Mouse (Mus musculus): ENCODE measurements around the gene Rest. TPM values are rescaled to one million over a fixed set of nuclear protein-coding genes. Genes with fewer than 3 reads are reported as not detected.

The Rest gene
- polyA plus RNA-seq, 1 experiment from 2014 or later, result 6.7 TPM

DNA sequence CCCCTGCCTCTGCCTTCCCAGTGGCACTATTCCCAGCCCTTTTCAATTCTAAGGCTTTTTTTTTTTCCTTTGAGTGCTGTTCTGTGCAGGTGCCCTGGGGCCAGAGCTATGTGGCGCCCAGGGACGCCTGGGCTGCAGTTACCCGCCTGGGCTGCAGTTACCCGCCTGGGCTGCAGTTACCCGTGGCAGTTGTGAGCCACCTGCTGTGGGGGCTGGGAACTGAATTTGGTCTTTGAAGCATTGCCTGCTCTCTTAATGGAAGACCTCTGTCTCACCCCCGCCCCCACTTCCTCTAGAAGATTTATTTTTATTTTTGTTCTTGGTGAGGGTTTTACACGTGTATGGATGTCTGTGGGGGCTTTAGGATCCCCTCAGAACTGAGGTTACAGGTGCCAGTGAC, 7.9 kb downstream of the Rest start:
- Histone ChIP-seq H3K9ac (replicated peaks; ENCODE audit: low read depth, low read length) (no peak overlapping the region), H3K27ac (ENCODE audit: low read length) (no peak overlapping the region), H3K4me1 (replicated peaks; ENCODE audit: control insufficient read depth, insufficient read depth, low read length) (no peaks in the 10 kb centered on the region), H3K36me3 (ENCODE audit: control insufficient read depth, insufficient read depth) (0 out of 2 replicates have a peak, but pooled peaks cover 3% of the 10 kb centered on the region), H3K4me2 (ENCODE audit: low read length) (no peak overlapping the region), H3K27me3 (replicated peaks; ENCODE audit: control insufficient read depth, insufficient read depth, low read length) (no peaks in the 10 kb centered on the region), H3K4me3 (replicated peaks; ENCODE audit: low read length) (no peak overlapping the region), H3K9me3 (ENCODE audit: control insufficient read depth, low read length) (no peaks in the 10 kb centered on the region)
- WGBS, result 88% methylated on average over 7 of the region's 7 CpGs
- ATAC-seq, result no peak

DNA sequence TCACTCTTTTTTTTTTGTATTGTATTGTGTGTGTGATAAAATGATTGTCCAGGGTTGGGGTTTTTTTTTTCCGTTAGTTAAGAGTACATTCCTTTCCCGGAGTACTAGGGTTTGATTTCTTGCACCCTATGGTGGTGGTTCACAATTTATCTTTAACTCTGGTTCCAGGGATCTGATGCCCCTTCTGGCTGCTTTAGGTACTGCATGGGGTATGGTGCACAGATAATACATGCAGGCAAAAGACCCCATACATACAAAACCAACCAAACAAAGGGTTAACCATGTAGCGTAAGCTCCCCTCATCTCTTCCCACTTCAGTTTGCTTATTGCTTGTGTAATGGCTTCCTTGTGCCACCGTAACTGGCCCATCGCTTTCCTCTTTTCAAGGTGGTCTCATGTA, 10.7 kb downstream of the Rest start:
- Histone ChIP-seq H3K9ac (replicated peaks; ENCODE audit: low read depth, low read length) (no peak overlapping the region), H3K4me2 (ENCODE audit: low read length) (no peak overlapping the region), H3K36me3 (ENCODE audit: control insufficient read depth, insufficient read depth) (no peaks in the 10 kb centered on the region), H3K27ac (ENCODE audit: low read length) (no peak overlapping the region), H3K4me3 (replicated peaks; ENCODE audit: low read length) (no peak overlapping the region), H3K27me3 (replicated peaks; ENCODE audit: control insufficient read depth, insufficient read depth, low read length) (no peaks in the 10 kb centered on the region), H3K9me3 (ENCODE audit: control insufficient read depth, low read length) (no peaks in the 10 kb centered on the region), H3K4me1 (replicated peaks; ENCODE audit: control insufficient read depth, insufficient read depth, low read length) (no peaks in the 10 kb centered on the region)
- ATAC-seq, result no peak
- WGBS, result 90% methylated on average over 5 of the region's 5 CpGs

DNA sequence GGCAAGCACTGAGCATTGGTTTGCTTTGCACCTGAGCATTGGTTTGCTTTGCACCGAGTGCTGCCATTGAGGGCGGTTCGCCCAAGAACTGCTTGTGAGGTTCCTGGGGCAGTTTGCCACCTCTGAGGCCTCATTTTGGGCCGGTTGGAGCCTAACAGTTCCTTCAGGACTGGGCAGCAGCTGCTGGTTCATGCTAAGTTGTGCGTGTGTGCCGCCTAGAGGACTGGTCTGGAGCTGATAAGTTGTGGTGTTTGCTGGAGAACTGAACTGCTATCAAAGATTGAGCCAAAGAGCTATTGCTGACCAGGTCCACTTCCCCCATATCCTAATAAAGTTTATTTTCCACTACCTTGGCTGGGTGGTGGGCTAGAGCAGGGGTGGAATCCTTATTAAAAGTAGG, 11.9 kb downstream of the Rest start:
- 94% methylated on average over 6 of the region's 6 CpGs for WGBS
- H3K27ac ChIP-seq (ENCODE audit: low read length), result no peak overlapping the region
- no peak overlapping the region for H3K4me3 ChIP-seq (replicated peaks; ENCODE audit: low read length)
- no peak overlapping the region for H3K4me2 ChIP-seq (ENCODE audit: low read length)
- no peaks in the 10 kb centered on the region for H3K27me3 ChIP-seq (replicated peaks; ENCODE audit: control insufficient read depth, insufficient read depth, low read length)
- H3K4me1 ChIP-seq (replicated peaks; ENCODE audit: control insufficient read depth, insufficient read depth, low read length), result no peaks in the 10 kb centered on the region
- no peak overlapping the region for H3K9ac ChIP-seq (replicated peaks; ENCODE audit: low read depth, low read length)
- H3K36me3 ChIP-seq (ENCODE audit: control insufficient read depth, insufficient read depth), result no peaks in the 10 kb centered on the region
- H3K9me3 ChIP-seq (ENCODE audit: control insufficient read depth, low read length), result no peaks in the 10 kb centered on the region
- ATAC-seq, result no peak

DNA sequence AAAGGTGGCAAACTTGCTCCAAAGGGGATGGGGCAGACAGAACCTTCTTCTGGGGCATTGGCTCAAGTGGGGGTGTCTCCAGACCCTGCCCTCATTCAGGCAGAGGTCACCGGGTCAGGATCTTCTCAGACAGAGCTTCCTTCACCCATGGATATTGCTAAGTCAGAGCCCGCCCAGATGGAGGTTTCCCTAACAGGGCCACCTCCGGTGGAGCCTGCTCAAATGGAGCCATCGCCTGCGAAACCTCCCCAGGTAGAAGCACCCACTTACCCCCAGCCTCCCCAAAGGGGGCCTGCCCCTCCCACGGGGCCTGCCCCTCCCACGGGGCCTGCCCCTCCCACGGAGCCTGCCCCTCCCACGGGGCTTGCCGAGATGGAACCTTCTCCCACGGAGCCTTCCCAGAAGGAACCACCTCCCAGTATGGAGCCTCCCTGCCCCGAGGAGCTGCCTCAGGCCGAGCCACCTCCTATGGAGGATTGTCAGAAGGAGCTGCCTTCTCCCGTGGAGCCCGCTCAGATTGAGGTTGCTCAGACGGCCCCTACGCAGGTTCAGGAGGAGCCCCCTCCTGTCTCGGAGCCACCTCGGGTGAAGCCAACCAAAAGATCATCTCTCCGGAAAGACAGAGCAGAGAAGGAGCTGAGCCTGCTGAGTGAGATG, 16.4 kb downstream of the Rest start:
- H3K9me3 ChIP-seq (ENCODE audit: control insufficient read depth, low read length), result no peaks in the 10 kb centered on the region
- H3K36me3 ChIP-seq (ENCODE audit: control insufficient read depth, insufficient read depth), result no peaks in the 10 kb centered on the region
- no peaks in the 10 kb centered on the region for H3K27me3 ChIP-seq (replicated peaks; ENCODE audit: control insufficient read depth, insufficient read depth, low read length)
- no peak for ATAC-seq
- no peak overlapping the region for H3K4me3 ChIP-seq (replicated peaks; ENCODE audit: low read length)
- no peaks in the 10 kb centered on the region for H3K4me1 ChIP-seq (replicated peaks; ENCODE audit: control insufficient read depth, insufficient read depth, low read length)
- 86% methylated on average over 20 of the region's 20 CpGs for WGBS
- H3K27ac ChIP-seq (ENCODE audit: low read length), result no peak overlapping the region
- no peak overlapping the region for H3K4me2 ChIP-seq (ENCODE audit: low read length)
- no peak overlapping the region for H3K9ac ChIP-seq (replicated peaks; ENCODE audit: low read depth, low read length)

DNA sequence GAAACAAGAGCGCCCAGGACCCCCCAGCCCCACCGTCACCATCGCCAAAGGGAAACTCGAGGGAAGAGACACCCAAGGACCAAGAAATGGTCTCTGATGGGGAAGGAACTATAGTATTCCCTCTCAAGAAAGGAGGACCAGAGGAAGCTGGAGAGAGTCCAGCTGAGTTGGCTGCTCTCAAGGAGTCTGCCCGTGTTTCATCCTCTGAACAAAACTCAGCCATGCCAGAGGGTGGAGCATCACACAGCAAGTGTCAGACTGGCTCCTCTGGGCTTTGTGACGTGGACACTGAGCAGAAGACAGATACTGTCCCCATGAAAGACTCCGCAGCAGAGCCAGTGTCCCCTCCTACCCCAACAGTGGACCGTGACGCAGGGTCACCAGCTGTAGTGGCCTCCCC, 17.0 kb downstream of the Rest start:
- Histone ChIP-seq H3K27ac (ENCODE audit: low read length) (no peak overlapping the region), H3K4me2 (ENCODE audit: low read length) (no peak overlapping the region), H3K4me1 (replicated peaks; ENCODE audit: control insufficient read depth, insufficient read depth, low read length) (no peaks in the 10 kb centered on the region), H3K36me3 (ENCODE audit: control insufficient read depth, insufficient read depth) (no peaks in the 10 kb centered on the region), H3K9ac (replicated peaks; ENCODE audit: low read depth, low read length) (no peak overlapping the region), H3K9me3 (ENCODE audit: control insufficient read depth, low read length) (no peaks in the 10 kb centered on the region), H3K4me3 (replicated peaks; ENCODE audit: low read length) (no peak overlapping the region), H3K27me3 (replicated peaks; ENCODE audit: control insufficient read depth, insufficient read depth, low read length) (no peaks in the 10 kb centered on the region)
- no peak for ATAC-seq
- 82% methylated on average over 9 of the region's 9 CpGs for WGBS

DNA sequence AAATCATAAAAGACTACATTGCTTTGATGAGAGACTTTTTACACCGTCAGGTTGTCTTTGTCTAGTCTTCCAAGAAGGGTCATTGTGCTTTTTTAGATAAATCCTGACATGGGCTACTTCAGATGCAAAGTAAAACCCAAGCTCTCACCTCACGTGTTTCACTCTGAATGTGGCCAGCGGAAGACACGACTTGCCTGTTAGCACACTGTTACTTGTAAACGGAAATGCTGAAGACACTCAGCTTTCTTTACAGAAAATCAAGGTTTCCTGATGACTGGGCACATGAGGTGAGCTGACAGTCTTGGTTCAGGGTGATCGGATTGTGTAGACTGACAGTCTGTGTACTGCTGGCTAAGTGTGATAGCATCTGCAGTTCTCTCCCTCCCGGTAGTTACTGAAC, 20.4 kb downstream of the Rest start:
- Histone ChIP-seq H3K9ac (replicated peaks; ENCODE audit: low read depth, low read length) (no peak overlapping the region), H3K27me3 (replicated peaks; ENCODE audit: control insufficient read depth, insufficient read depth, low read length) (no peaks in the 10 kb centered on the region), H3K4me1 (replicated peaks; ENCODE audit: control insufficient read depth, insufficient read depth, low read length) (no peaks in the 10 kb centered on the region), H3K4me3 (replicated peaks; ENCODE audit: low read length) (no peak overlapping the region), H3K4me2 (ENCODE audit: low read length) (no peak overlapping the region), H3K27ac (ENCODE audit: low read length) (no peak overlapping the region), H3K9me3 (ENCODE audit: control insufficient read depth, low read length) (no peaks in the 10 kb centered on the region), H3K36me3 (ENCODE audit: control insufficient read depth, insufficient read depth) (no peaks in the 10 kb centered on the region)
- WGBS, result 77% methylated on average over 7 of the region's 7 CpGs
- ATAC-seq, result no peak

DNA sequence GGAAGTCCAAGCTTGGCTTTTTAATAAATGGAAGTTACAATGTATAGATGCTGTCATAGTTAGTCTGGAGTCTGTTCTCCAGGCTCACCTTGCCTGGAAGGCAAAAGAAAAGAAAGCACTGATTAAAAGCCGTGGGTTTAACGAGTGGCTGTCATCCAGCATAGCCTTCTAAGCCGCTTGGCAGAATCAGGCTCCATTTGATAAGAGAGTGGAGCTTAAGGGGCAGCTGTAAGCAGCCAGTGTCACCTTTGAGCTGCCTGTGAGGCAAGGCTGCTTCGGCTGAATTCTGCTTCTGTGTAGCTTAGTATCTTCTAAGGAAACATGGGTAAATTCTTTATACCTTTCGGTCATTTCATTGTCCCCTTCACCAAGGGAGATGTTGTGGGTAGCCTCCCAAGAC, 21.6 kb downstream of the Rest start:
- Histone ChIP-seq H3K9me3 (ENCODE audit: control insufficient read depth, low read length) (no peaks in the 10 kb centered on the region), H3K4me3 (replicated peaks; ENCODE audit: low read length) (no peak overlapping the region), H3K4me1 (replicated peaks; ENCODE audit: control insufficient read depth, insufficient read depth, low read length) (no peaks in the 10 kb centered on the region), H3K4me2 (ENCODE audit: low read length) (no peak overlapping the region), H3K27me3 (replicated peaks; ENCODE audit: control insufficient read depth, insufficient read depth, low read length) (no peaks in the 10 kb centered on the region), H3K36me3 (ENCODE audit: control insufficient read depth, insufficient read depth) (no peaks in the 10 kb centered on the region), H3K27ac (ENCODE audit: low read length) (no peak overlapping the region), H3K9ac (replicated peaks; ENCODE audit: low read depth, low read length) (no peak overlapping the region)
- WGBS, result 69% methylated on average over 5 of the region's 5 CpGs
- no peak for ATAC-seq

DNA sequence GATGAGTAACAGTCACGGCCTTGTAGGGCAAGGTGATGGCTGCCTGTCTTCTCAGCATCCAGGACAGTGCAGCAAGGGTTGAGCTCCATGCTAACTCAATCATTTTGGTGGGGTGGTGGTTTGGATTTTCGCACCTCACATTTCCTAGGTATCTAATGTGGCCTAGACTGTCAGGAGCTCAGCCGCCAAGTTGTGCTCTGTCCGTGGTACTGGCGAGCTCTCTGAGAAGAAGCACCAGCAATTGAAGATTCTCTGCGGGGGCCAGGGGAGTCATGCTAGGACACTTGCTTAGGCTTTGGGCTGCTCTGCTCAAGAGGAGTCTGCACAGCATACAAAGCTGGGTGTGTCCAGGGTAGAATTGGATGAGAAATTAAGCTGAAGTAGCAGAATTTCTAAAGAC, 22.6 kb downstream of the Rest start:
- no peaks in the 10 kb centered on the region for H3K9me3 ChIP-seq (ENCODE audit: control insufficient read depth, low read length)
- ATAC-seq, result no peak
- no peak overlapping the region for H3K27ac ChIP-seq (ENCODE audit: low read length)
- H3K4me2 ChIP-seq (ENCODE audit: low read length), result no peak overlapping the region
- H3K36me3 ChIP-seq (ENCODE audit: control insufficient read depth, insufficient read depth), result peaks cover 4% of the 10 kb centered on the region
- WGBS, result 85% methylated on average over 6 of the region's 6 CpGs
- no peak overlapping the region for H3K4me3 ChIP-seq (replicated peaks; ENCODE audit: low read length)
- H3K27me3 ChIP-seq (replicated peaks; ENCODE audit: control insufficient read depth, insufficient read depth, low read length), result no peaks in the 10 kb centered on the region
- no peak overlapping the region for H3K9ac ChIP-seq (replicated peaks; ENCODE audit: low read depth, low read length)
- H3K4me1 ChIP-seq (replicated peaks; ENCODE audit: control insufficient read depth, insufficient read depth, low read length), result no peaks in the 10 kb centered on the region

DNA sequence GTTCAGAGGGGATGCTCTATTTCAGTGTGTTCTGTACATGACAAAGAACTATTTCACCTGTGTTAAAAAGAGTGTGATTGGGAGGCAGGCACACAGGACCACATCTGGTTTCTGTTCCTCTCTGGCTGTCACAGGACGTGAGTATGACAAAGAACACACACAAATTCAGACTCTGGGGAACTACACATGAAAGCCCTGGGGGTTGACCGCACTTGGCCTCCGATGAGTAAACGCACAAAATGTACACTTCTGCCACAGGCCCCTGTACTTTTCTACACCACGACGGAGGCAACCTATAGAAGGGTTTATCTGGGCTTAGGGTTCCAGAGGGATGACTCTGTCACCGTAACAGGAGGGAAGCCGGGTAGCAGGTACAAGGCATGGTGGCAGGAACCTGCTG, 24.4 kb downstream of the Rest start:
- Histone ChIP-seq H3K27me3 (replicated peaks; ENCODE audit: control insufficient read depth, insufficient read depth, low read length) (no peaks in the 10 kb centered on the region), H3K4me2 (ENCODE audit: low read length) (no peak overlapping the region), H3K36me3 (ENCODE audit: control insufficient read depth, insufficient read depth) (peaks cover 13% of the 10 kb centered on the region), H3K9ac (replicated peaks; ENCODE audit: low read depth, low read length) (no peak overlapping the region), H3K4me3 (replicated peaks; ENCODE audit: low read length) (no peak overlapping the region), H3K9me3 (ENCODE audit: control insufficient read depth, low read length) (no peaks in the 10 kb centered on the region), H3K27ac (ENCODE audit: low read length) (no peak overlapping the region), H3K4me1 (replicated peaks; ENCODE audit: control insufficient read depth, insufficient read depth, low read length) (no peaks in the 10 kb centered on the region)
- 93% methylated on average over 8 of the region's 8 CpGs for WGBS
- no peak for ATAC-seq

DNA sequence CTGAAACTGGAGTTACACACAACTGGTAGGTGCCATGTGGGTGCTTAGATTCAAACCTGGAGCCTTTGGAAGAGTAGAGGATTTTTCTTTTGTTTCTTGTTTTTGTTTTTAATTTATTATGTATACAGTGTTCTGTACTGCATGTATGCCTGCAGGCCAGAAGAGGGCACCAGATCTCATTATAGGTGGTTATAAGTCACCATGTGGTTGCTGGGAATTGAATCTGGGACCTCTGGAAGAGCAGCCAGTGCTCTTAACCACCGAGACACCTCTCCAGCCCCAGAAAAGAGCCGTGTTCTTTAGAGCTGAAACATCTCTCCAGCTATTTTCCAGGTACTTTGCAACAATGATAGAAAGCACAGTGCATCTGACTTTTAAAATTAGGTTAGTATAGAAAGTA, 25.3 kb downstream of the Rest start:
- Histone ChIP-seq H3K36me3 (ENCODE audit: control insufficient read depth, insufficient read depth) (peaks cover 16% of the 10 kb centered on the region), H3K4me3 (replicated peaks; ENCODE audit: low read length) (no peak overlapping the region), H3K9me3 (ENCODE audit: control insufficient read depth, low read length) (no peaks in the 10 kb centered on the region), H3K27ac (ENCODE audit: low read length) (no peak overlapping the region), H3K4me1 (replicated peaks; ENCODE audit: control insufficient read depth, insufficient read depth, low read length) (no peaks in the 10 kb centered on the region), H3K4me2 (ENCODE audit: low read length) (no peak overlapping the region), H3K9ac (replicated peaks; ENCODE audit: low read depth, low read length) (no peak overlapping the region), H3K27me3 (replicated peaks; ENCODE audit: control insufficient read depth, insufficient read depth, low read length) (no peaks in the 10 kb centered on the region)
- ATAC-seq, result no peak
- WGBS, result 98% methylated on average over 2 of the region's 2 CpGs

All from forebrain, embryonic 16.5 days (tissue).